Mouse (Mus musculus) layer of hippocampus, adult 18-20 months (tissue): ENCODE results near the gene Cpped1. TPM values are rescaled to one million over a fixed set of nuclear protein-coding genes. Genes with fewer than 3 reads are reported as not detected.

Experiments
- DNase-seq, 2 experiments: peaks; one replicate each; pipeline ENCODE4 v3.0.0; 2022; ENCODE audit warnings: low spot score in 2 of 2
- total RNA-seq, 2 experiments: library from RNA; stranded (reverse); gene quantifications; 2 replicates each; pipeline ENCODE4 v1.2.3; 2021

The Cpped1 gene
- total RNA-seq, 2 experiments from 2014 or later, result 35.5 to 35.6 TPM

GRCm38 (mm10) chr16:11848990-11849658 lies 60.1 kb downstream of the Cpped1 start:
- no peak for DNase-seq

GRCm38 (mm10) chr16:11845309-11845708 lies 63.9 kb downstream of the Cpped1 start:
- DNase-seq, result no peak

GRCm38 (mm10) chr16:11843441-11843840 lies 65.8 kb downstream of the Cpped1 start:
- no peak for DNase-seq

- no peak for DNase-seq
Measured at GRCm38 (mm10) chr16:11833474-11833873, 75.8 kb downstream of the Cpped1 start.

GRCm38 (mm10) chr16:11828816-11829215 lies 80.4 kb downstream of the Cpped1 start:
- DNase-seq, result no peak

GRCm38 (mm10) chr16:11824833-11825232 lies 84.4 kb downstream of the Cpped1 start:
- peak in 1 of 2 experiments; percentile 59 for DNase-seq

GRCm38 (mm10) chr16:11824385-11824784 lies 84.9 kb downstream of the Cpped1 start:
- no peak for DNase-seq

- DNase-seq, result no peak
Measured at GRCm38 (mm10) chr16:11820791-11821190, 88.5 kb downstream of the Cpped1 start.

GRCm38 (mm10) chr16:11814935-11815650 lies 94.2 kb downstream of the Cpped1 start:
- DNase-seq, result no peak

GRCm38 (mm10) chr16:11812119-11812518 lies 97.1 kb downstream of the Cpped1 start:
- no peak for DNase-seq

GRCm38 (mm10) chr16:11809615-11810014 lies 99.6 kb downstream of the Cpped1 start:
- DNase-seq, result no peak

- DNase-seq, result no peak
Measured at GRCm38 (mm10) chr16:11801960-11802539, 107.2 kb downstream of the Cpped1 start.

GRCm38 (mm10) chr16:11795758-11796460 lies 113.3 kb downstream of the Cpped1 start:
- no peak for DNase-seq

- no peak for DNase-seq
Measured at GRCm38 (mm10) chr16:11794628-11795027, 114.6 kb downstream of the Cpped1 start.

- no peak for DNase-seq
Measured at GRCm38 (mm10) chr16:11793391-11793790, 115.9 kb downstream of the Cpped1 start.

GRCm38 (mm10) chr16:11790476-11790875 lies 118.8 kb downstream of the Cpped1 start:
- DNase-seq, result no peak

- DNase-seq, result no peak
Measured at GRCm38 (mm10) chr16:11785806-11786205, 123.4 kb downstream of the Cpped1 start.

- no peak for DNase-seq
Measured at GRCm38 (mm10) chr16:11784354-11784753, 124.9 kb downstream of the Cpped1 start.

- DNase-seq, result no peak
Measured at GRCm38 (mm10) chr16:11783337-11783736, 125.9 kb downstream of the Cpped1 start.

GRCm38 (mm10) chr16:11782082-11782481 lies 127.2 kb downstream of the Cpped1 start:
- no peak for DNase-seq

- DNase-seq, result peak; percentile 14 to 51
Measured at GRCm38 (mm10) chr16:11778715-11779460, 130.4 kb downstream of the Cpped1 start.
